Mouse (Mus musculus) neural tube, embryonic 12.5 days (tissue): ENCODE data around the gene Mapkbp1. TPM values are rescaled to one million over a fixed set of nuclear protein-coding genes. Genes with fewer than 3 reads are reported as not detected.

Source experiments
- ATAC-seq: fragments of 200-750 bp; cut with Nextera tagmentation; 2 replicates; pipeline ENCODE4 v1.8.0; 2017; ENCODE audit warnings: low read depth, mild to moderate bottlenecking, moderate TSS enrichment, moderate library complexity; ENCODE audit not compliant: low FRiP score
- H3K27ac ChIP-seq: fragments of 300-500 bp; sonication (generic); 2 replicates; pipeline ENCODE4 v1.5.1; 2016
- H3K27me3 ChIP-seq: fragments of 300-500 bp; sonication (generic); replicated peaks from 2 replicates; pipeline ENCODE4 v1.6.1; 2016; ENCODE audit warnings: mild to moderate bottlenecking
- H3K36me3 ChIP-seq: fragments of 300-500 bp; sonication (generic); 2 replicates; pipeline ENCODE4 v1.6.1; 2016; ENCODE audit warnings: mild to moderate bottlenecking
- H3K4me1 ChIP-seq: fragments of 300-500 bp; sonication (generic); 2 replicates; pipeline ENCODE4 v1.6.1; 2016
- H3K4me2 ChIP-seq: fragments of 300-500 bp; sonication (generic); replicated peaks from 2 replicates; pipeline ENCODE4 v1.6.1; 2016; ENCODE audit warnings: mild to moderate bottlenecking
- H3K4me3 ChIP-seq: fragments of 300-500 bp; sonication (generic); 2 replicates; pipeline ENCODE4 v1.5.1; 2016
- H3K9ac ChIP-seq: fragments of 300-500 bp; sonication (generic); 2 replicates; pipeline ENCODE4 v1.6.1; 2016; ENCODE audit warnings: mild to moderate bottlenecking
- H3K9me3 ChIP-seq: fragments of 300-500 bp; sonication (generic); 2 replicates; pipeline ENCODE4 v1.6.1; 2016; ENCODE audit warnings: mild to moderate bottlenecking
- WGBS: fragments of 180-500 bp; shearing (Covaris S2); methylation state at CpG from one replicate; pipeline ENCODE4 v1.1.7; 2016; 5-methylcytosine and 5-hydroxymethylcytosine counted together
- microRNA-seq: library from miRNA; unstranded; fragments of <30 nt; microRNA quantifications from one replicate; pipeline ENCODE4, GENCODE M21; 2017
- polyA plus RNA-seq: library from polyadenylated mRNA; unstranded; fragments of >200 nt; fragmentation: Nextera tagmentation; extraction: Ambion mirVana; gene quantifications from 2 replicates; pipeline ENCODE4 v1.2.1, GENCODE M21; 2016

Gene Mapkbp1
- polyA plus RNA-seq, 1 experiment from 2014 or later = 4.6 TPM

DNA sequence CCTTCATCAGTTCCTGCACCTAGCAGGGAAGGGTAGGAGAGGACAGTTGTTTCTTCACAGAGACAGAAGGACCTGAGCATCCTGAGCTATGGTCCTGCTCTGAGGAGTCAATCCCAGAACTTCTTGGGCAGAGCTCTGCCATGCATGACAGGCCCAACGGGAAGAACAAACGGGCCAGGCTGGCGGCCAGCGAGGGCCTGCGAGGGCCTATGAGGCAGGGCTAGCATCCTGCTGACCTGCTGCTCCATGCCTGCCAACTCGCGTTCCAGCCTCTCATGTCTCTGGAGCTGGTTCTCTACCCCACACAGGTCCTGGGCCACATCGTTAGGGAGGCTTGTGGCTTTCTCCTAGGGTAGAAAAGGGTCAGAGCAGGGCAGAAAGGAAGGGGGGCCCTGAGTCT, 89.7 kb downstream of the Mapkbp1 start:
- no peaks in the 10 kb centered on the region for H3K9me3 ChIP-seq
- no peak for ATAC-seq
- H3K36me3 ChIP-seq = no peaks in the 10 kb centered on the region
- no peaks in the 10 kb centered on the region for H3K27me3 ChIP-seq
- no peak overlapping the region for H3K4me2 ChIP-seq
- H3K4me1 ChIP-seq = no peaks in the 10 kb centered on the region
- no peak overlapping the region for H3K9ac ChIP-seq
- WGBS = 88% methylated on average over 8 of the region's 8 CpGs
- H3K4me3 ChIP-seq = no peak overlapping the region
- no peak overlapping the region for H3K27ac ChIP-seq

DNA sequence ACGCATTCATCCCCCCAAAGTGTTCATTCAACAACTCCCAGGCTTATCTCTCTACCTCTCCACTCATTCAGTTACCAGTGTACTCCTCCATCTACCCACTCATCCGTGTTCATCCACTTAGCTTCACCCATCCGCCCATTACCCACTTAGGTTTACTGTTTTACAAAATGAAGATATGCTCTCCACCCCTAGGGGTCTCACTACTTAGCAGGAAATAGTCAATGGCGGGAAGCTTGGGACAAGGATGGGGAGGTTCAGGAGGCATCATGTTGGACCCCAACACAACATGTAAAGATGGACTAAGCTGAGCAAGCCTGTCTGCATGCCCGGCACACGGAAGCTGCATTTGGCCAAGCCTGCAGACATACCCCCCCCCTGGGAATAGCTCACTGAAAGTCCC, 92.1 kb downstream of the Mapkbp1 start:
- Histone ChIP-seq H3K27ac (no peak overlapping the region), H3K4me3 (no peak overlapping the region), H3K27me3 (0 out of 2 replicates have a peak, but pooled peaks cover 3% of the 10 kb centered on the region), H3K4me2 (no peak overlapping the region), H3K9ac (no peak overlapping the region), H3K4me1 (no peaks in the 10 kb centered on the region), H3K36me3 (no peaks in the 10 kb centered on the region), H3K9me3 (no peaks in the 10 kb centered on the region)
- WGBS = 85% methylated on average over 6 of the region's 6 CpGs
- no peak for ATAC-seq

DNA sequence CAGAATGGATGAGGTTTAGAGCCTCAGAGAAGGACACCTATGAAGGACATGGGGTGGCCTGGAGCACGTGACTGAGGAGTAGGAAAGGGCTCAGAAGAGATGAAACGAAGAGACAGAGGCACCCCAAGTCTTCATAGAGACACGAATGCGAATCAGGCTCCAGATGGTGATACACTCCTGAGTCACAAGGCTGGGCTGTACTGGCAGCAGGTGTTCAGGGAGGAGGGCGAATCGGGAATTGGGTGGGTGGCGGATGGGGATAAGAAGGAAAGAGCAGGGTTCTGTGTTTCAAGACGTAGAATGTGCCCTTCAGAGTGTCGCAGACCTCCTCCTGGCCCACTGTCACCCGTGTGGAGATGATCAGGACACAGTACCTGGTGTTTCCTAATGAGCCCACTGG, 92.7 kb downstream of the Mapkbp1 start:
- no peak overlapping the region for H3K4me2 ChIP-seq
- no peak overlapping the region for H3K4me3 ChIP-seq
- H3K27me3 ChIP-seq = 0 out of 2 replicates have a peak, but pooled peaks cover 3% of the 10 kb centered on the region
- H3K4me1 ChIP-seq = no peaks in the 10 kb centered on the region
- H3K27ac ChIP-seq = no peak overlapping the region
- no peaks in the 10 kb centered on the region for H3K36me3 ChIP-seq
- H3K9me3 ChIP-seq = no peaks in the 10 kb centered on the region
- no peak overlapping the region for H3K9ac ChIP-seq
- no peak for ATAC-seq
- WGBS = 90% methylated on average over 10 of the region's 10 CpGs

DNA sequence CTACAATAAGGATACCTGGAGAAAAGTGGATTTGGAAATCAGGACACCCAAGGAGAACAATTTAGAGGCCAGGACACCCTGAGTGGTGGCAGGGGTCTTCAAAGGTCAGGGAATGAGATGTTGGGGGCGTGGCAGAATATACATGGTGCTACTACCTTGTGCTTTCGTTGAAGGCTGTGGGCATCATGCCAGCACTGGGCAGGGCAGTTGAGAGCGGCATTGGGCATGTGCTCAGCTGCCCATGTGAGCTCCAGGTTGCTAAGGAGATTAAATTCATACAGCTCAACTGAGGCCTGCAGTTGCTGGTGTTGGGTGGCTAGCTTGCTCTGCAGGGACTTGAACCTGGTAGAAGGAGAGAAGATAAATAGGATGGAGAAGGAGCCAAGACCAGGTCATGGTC, 93.7 kb downstream of the Mapkbp1 start:
- H3K27me3 ChIP-seq = 0 out of 2 replicates have a peak, but pooled peaks cover 3% of the 10 kb centered on the region
- ATAC-seq = no peak
- no peak overlapping the region for H3K27ac ChIP-seq
- H3K4me3 ChIP-seq = no peak overlapping the region
- H3K4me1 ChIP-seq = no peaks in the 10 kb centered on the region
- no peak overlapping the region for H3K9ac ChIP-seq
- H3K4me2 ChIP-seq = no peak overlapping the region
- WGBS = 90% methylated on average over 3 of the region's 3 CpGs
- H3K36me3 ChIP-seq = no peaks in the 10 kb centered on the region
- no peaks in the 10 kb centered on the region for H3K9me3 ChIP-seq

DNA sequence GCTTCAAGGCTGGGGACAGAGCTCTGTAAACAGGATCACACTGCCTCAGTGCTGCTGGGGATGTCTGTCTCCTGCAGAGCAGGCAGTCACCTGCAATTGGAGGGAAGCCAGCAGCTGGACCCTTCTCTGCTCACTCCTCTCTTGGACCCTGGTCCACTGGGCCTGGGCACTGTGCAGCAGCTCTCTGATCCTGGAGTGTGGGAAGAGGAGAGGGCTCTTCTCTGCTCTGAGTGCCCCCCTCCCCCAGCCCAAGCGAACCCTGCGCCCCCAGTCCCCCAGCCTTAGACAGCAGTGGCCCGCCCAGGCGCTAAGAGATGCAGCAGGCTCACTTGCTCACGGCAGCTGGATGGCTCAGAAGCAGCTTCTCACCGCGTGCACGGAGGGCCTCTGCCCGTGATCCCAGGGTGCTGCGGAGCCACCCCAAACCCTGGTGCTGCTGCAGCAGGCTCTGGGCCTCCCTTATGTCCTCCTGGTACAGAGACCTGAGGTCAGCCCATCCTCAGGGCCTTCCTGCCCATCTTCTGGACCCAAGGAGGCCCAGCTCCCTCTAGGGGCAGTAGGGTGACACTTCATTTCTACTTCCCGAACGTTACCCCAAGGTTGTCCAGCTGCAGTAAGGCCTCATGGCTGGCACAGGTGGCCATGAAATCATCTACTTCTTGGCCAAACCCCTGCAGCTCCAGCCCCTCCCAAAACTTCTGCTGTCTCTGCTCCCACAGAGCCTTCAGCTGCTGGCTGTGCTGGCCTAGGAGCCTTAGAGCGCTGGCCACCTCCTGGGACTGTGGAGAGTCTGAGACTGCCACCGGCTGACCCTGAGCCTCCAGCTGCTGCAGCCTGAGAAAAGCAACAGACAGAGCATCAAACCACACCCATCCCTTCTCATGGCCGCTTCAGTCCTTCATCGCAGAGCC, 96.3 kb downstream of the Mapkbp1 start:
- Histone ChIP-seq H3K9me3 (no peaks in the 10 kb centered on the region), H3K27ac (no peak overlapping the region), H3K4me2 (0 out of 2 replicates have a peak overlapping the region, but pooled peaks have one; percentile 15), H3K36me3 (no peaks in the 10 kb centered on the region), H3K4me1 (no peaks in the 10 kb centered on the region), H3K27me3 (0 out of 2 replicates have a peak, but pooled peaks cover 3% of the 10 kb centered on the region), H3K9ac (no peak overlapping the region), H3K4me3 (no peak overlapping the region)
- 43% methylated on average over 16 of the region's 16 CpGs for WGBS
- ATAC-seq = peak; percentile 25; the same call in 1 of the 2 replicates

DNA sequence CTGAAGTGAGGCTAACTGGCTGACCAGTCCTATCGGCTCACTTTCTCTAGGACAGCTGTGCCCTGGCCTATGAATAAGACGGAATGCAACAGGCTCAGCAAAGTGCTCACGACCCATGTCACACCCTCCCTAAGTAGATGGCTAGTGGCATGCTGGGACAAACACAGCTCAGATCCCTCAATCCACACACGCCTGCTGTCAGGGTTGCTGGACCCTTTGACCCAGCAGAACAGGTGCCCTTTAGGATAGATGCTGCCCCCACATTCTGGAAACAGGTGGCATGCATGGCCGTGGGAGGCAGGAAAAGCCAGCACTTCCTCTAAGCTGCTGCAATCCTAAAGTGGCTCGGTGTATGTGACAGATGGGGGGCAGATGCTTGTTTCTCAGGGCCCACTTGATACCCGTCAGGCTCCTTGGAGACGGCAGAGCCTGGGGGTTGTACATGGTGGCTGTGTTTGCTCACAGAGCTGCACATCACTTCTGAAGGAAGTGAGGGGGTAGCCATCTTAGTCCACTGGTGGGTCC, 97.0 kb downstream of the Mapkbp1 start:
- H3K9ac ChIP-seq = no peak overlapping the region
- no peaks in the 10 kb centered on the region for H3K36me3 ChIP-seq
- ATAC-seq = no peak
- 76% methylated on average over 8 of the region's 8 CpGs for WGBS
- no peak overlapping the region for H3K4me3 ChIP-seq
- no peaks in the 10 kb centered on the region for H3K9me3 ChIP-seq
- no peaks in the 10 kb centered on the region for H3K4me1 ChIP-seq
- H3K27me3 ChIP-seq = peaks cover 6% of the 10 kb centered on the region; the same call in 1 of the 2 replicates
- H3K4me2 ChIP-seq = no peak overlapping the region
- H3K27ac ChIP-seq = no peak overlapping the region

DNA sequence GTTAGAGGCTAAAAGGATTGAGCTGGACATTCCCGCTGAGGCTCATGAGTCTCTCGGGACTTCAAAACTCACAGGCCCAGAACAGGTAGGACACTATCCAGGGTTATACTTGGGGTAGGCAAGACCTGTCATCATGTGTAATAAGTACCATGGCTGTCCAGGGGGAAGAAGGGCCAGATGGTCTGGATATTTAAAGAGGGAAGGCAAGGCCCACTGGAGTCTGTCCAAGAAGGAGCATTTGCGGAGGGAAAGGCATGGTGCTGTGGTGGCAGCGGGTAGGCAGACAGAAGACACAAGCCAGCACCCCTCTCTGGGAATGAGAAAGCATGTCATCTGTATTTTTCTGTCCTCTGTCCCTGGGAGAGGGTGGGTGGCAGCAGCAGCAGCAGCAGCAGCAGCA, 101.6 kb downstream of the Mapkbp1 start:
- Histone ChIP-seq H3K4me2 (no peak overlapping the region), H3K9me3 (no peaks in the 10 kb centered on the region), H3K4me3 (no peak overlapping the region), H3K27ac (no peak overlapping the region), H3K36me3 (no peaks in the 10 kb centered on the region), H3K27me3 (peaks cover 34% of the 10 kb centered on the region), H3K9ac (no peak overlapping the region), H3K4me1 (no peaks in the 10 kb centered on the region; the same call in 1 of the 2 replicates)
- ATAC-seq = no peak
- 96% methylated on average over 4 of the region's 4 CpGs for WGBS

DNA sequence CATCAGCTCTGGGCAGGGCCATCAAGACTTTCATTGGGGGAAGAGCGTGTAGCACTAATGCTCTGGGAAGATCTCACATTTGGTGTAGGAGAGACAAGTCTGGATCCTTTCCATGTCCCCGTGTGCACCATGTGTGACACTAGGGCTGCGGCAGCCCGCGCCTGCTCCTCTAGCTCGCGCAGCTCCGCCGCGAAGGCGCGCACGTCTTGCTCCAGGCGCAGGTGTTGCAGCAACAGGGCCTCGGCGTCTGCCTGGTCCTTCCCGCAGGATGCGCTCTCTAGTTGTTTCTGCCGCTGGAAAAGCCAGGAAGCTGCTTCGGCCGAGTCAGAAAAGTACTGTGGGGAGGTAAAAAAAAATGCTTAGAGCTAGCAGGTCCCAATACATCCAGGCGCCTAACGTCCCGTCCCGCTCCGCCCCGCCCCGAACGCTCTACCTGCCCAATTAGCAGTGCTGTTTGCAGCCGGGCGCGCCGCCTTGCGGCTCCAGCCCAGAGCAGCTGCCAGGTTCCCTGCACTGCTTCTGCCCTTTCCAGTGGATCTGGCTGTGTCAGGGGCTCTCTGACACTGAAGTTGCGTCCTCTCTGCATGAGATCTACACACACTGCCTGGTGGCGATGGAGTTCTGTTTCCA, 103.7 kb downstream of the Mapkbp1 start:
- Histone ChIP-seq H3K4me2 (peak overlapping the region; percentile 61), H3K36me3 (no peaks in the 10 kb centered on the region), H3K4me3 (peak overlapping the region; percentile 22), H3K4me1 (no peaks in the 10 kb centered on the region; the same call in 1 of the 2 replicates), H3K27me3 (peaks cover 35% of the 10 kb centered on the region), H3K9me3 (no peaks in the 10 kb centered on the region), H3K9ac (0 out of 2 replicates have a peak overlapping the region, but pooled peaks have one; percentile 21), H3K27ac (no peak overlapping the region)
- 0 out of 2 replicates have a peak, but pooled peaks have one; percentile 41 for ATAC-seq
- WGBS = 2% methylated on average over 36 of the region's 36 CpGs

Small RNA genes within 50 kb of the gene (microRNA-seq; reads per million reads assigned to microRNA genes)
- not detected for gene Mir7665

Other genes starting within 250 kb of the Mapkbp1 start
- 0.34 and 0.96 TPM in 2 replicates for gene Itpka, start 230.4 kb upstream of the Mapkbp1 start, polyA plus RNA-seq
- gene Ltk, start 212.3 kb upstream of the Mapkbp1 start, polyA plus RNA-seq = 0.26 and 0.61 TPM in 2 replicates
- gene Rpap1, start 185.2 kb upstream of the Mapkbp1 start, polyA plus RNA-seq = 28.8 and 29.4 TPM in 2 replicates
- gene Tyro3, start 175.0 kb upstream of the Mapkbp1 start, polyA plus RNA-seq = 20.7 and 21.0 TPM in 2 replicates
- 27.2 and 31.1 TPM in 2 replicates for gene Mga, start 75.5 kb upstream of the Mapkbp1 start, polyA plus RNA-seq
- gene Jmjd7, start 54.8 kb downstream of the Mapkbp1 start, polyA plus RNA-seq = 24.6 and 25.1 TPM in 2 replicates
- gene Gm28042, start 54.8 kb downstream of the Mapkbp1 start, polyA plus RNA-seq = 5.0 and 6.3 TPM in 2 replicates
- gene Pla2g4b, start 60.7 kb downstream of the Mapkbp1 start, polyA plus RNA-seq = 4.6 and 4.9 TPM in 2 replicates
- 19.1 and 19.6 TPM in 2 replicates for gene Ehd4, start 181.9 kb downstream of the Mapkbp1 start, polyA plus RNA-seq